Mouse (Mus musculus) kidney, embryonic 15.5 days (tissue): ENCODE measurements around the gene Vav2. TPM values are rescaled to one million over a fixed set of nuclear protein-coding genes. Genes with fewer than 3 reads are reported as not detected.
A peak's percentile ranks its signal among the peaks of the same experiment; 100 is the strongest.

Source experiments
- ATAC-seq: fragments of 200-750 bp; cut with Nextera tagmentation; replicated peaks from 2 replicates; pipeline ENCODE4 v1.8.0; 2017; ENCODE audit warnings: moderate TSS enrichment; ENCODE audit not compliant: low FRiP score
- H3K27ac ChIP-seq: fragments of 300-500 bp; sonication (generic); 2 replicates; pipeline ENCODE4 v1.5.1; 2015; ENCODE audit warnings: mild to moderate bottlenecking, inconsistent platforms
- H3K27me3 ChIP-seq: fragments of 300-500 bp; sonication (generic); 2 replicates; pipeline ENCODE4 v1.6.1; 2015; ENCODE audit warnings: inconsistent platforms
- H3K36me3 ChIP-seq: fragments of 300-500 bp; sonication (generic); 2 replicates; pipeline ENCODE4 v1.6.1; 2015; ENCODE audit warnings: inconsistent platforms
- H3K4me1 ChIP-seq: fragments of 300-500 bp; sonication (generic); 2 replicates; pipeline ENCODE4 v1.6.1; 2015; ENCODE audit warnings: inconsistent platforms
- H3K4me2 ChIP-seq: fragments of 300-500 bp; sonication (generic); 2 replicates; pipeline ENCODE4 v1.6.1; 2015; ENCODE audit warnings: moderate library complexity, mild to moderate bottlenecking, inconsistent platforms
- H3K4me3 ChIP-seq: fragments of 300-500 bp; sonication (generic); replicated peaks from 2 replicates; pipeline ENCODE4 v1.5.1; 2015; ENCODE audit warnings: mild to moderate bottlenecking, inconsistent platforms
- H3K9ac ChIP-seq: fragments of 300-500 bp; sonication (generic); 2 replicates; pipeline ENCODE4 v1.6.1; 2015; ENCODE audit warnings: mild to moderate bottlenecking, inconsistent platforms
- H3K9me3 ChIP-seq: fragments of 300-500 bp; sonication (generic); replicated peaks from 2 replicates; pipeline ENCODE4 v1.6.1; 2016; ENCODE audit warnings: inconsistent platforms
- WGBS: fragments of 180-500 bp; shearing (Covaris S2); methylation state at CpG from one replicate; pipeline ENCODE4 v1.1.7; 2015; ENCODE audit warnings: mixed read lengths; 5-methylcytosine and 5-hydroxymethylcytosine counted together
- polyA plus RNA-seq: library from polyadenylated mRNA; unstranded; fragments of >200 nt; fragmentation: Nextera tagmentation; extraction: Ambion mirVana; gene quantifications from 2 replicates; pipeline ENCODE4 v1.2.1, GENCODE M21; 2015

Gene Vav2
- polyA plus RNA-seq, 1 experiment from 2014 or later, result 8.3 TPM

- ATAC-seq, result no peak
- Histone ChIP-seq H3K27me3 (no peaks in the 10 kb centered on the region), H3K4me2 (no peak overlapping the region), H3K9ac (no peak overlapping the region), H3K4me1 (peaks cover 11% of the 10 kb centered on the region), H3K9me3 (no peaks in the 10 kb centered on the region), H3K4me3 (no peak overlapping the region), H3K27ac (no peak overlapping the region), H3K36me3 (no peaks in the 10 kb centered on the region)
- WGBS, result 51% methylated on average over 12 of the region's 12 CpGs
Observed at GRCm38 (mm10) chr2:27343984-27344453, 82.8 kb downstream of the Vav2 start.

GRCm38 (mm10) chr2:27340682-27341081 is 86.2 kb downstream of the Vav2 start:
- Histone ChIP-seq H3K27ac (no peak overlapping the region), H3K27me3 (no peaks in the 10 kb centered on the region), H3K9ac (no peak overlapping the region), H3K36me3 (no peaks in the 10 kb centered on the region), H3K4me1 (peaks cover 27% of the 10 kb centered on the region), H3K9me3 (no peaks in the 10 kb centered on the region), H3K4me3 (no peak overlapping the region), H3K4me2 (no peak overlapping the region)
- ATAC-seq, result no peak
- WGBS, result 54% methylated on average over 6 of the region's 6 CpGs

GRCm38 (mm10) chr2:27339051-27339450 is 87.8 kb downstream of the Vav2 start:
- H3K4me2 ChIP-seq, result no peak overlapping the region

GRCm38 (mm10) chr2:27337261-27337660 is 89.6 kb downstream of the Vav2 start:
- H3K4me2 ChIP-seq, result no peak overlapping the region
- no peaks in the 10 kb centered on the region for H3K27me3 ChIP-seq
- no peak for ATAC-seq
- H3K9ac ChIP-seq, result no peak overlapping the region
- no peaks in the 10 kb centered on the region for H3K36me3 ChIP-seq
- H3K4me3 ChIP-seq, result no peak overlapping the region
- H3K9me3 ChIP-seq, result no peaks in the 10 kb centered on the region
- WGBS, result 71% methylated on average over 6 of the region's 6 CpGs
- no peak overlapping the region for H3K27ac ChIP-seq
- H3K4me1 ChIP-seq, result peaks cover 25% of the 10 kb centered on the region

More at GRCm38 (mm10) chr2:27339051-27339450, 87.8 kb downstream of the Vav2 start:
- Histone ChIP-seq H3K27ac (no peak overlapping the region), H3K9ac (no peak overlapping the region), H3K36me3 (no peaks in the 10 kb centered on the region), H3K4me3 (no peak overlapping the region), H3K4me1 (peaks cover 25% of the 10 kb centered on the region), H3K9me3 (no peaks in the 10 kb centered on the region), H3K27me3 (no peaks in the 10 kb centered on the region)
- no peak for ATAC-seq
- WGBS, result 47% methylated on average over 8 of the region's 8 CpGs

GRCm38 (mm10) chr2:27336600-27336999 is 90.2 kb downstream of the Vav2 start:
- no peaks in the 10 kb centered on the region for H3K36me3 ChIP-seq
- H3K4me2 ChIP-seq, result no peak overlapping the region

GRCm38 (mm10) chr2:27334816-27335215 is 92.0 kb downstream of the Vav2 start:
- Histone ChIP-seq H3K4me2 (no peak overlapping the region), H3K4me1 (peaks cover 32% of the 10 kb centered on the region), H3K9me3 (no peaks in the 10 kb centered on the region), H3K27ac (no peak overlapping the region), H3K9ac (no peak overlapping the region), H3K36me3 (no peaks in the 10 kb centered on the region), H3K27me3 (no peaks in the 10 kb centered on the region), H3K4me3 (no peak overlapping the region)
- ATAC-seq, result no peak
- 90% methylated on average over 4 of the region's 4 CpGs for WGBS

More at GRCm38 (mm10) chr2:27336600-27336999, 90.2 kb downstream of the Vav2 start:
- no peak overlapping the region for H3K9ac ChIP-seq
- H3K9me3 ChIP-seq, result no peaks in the 10 kb centered on the region
- no peak overlapping the region for H3K4me3 ChIP-seq
- 83% methylated on average over 9 of the region's 9 CpGs for WGBS
- no peak overlapping the region for H3K27ac ChIP-seq
- H3K4me1 ChIP-seq, result peaks cover 26% of the 10 kb centered on the region
- ATAC-seq, result no peak
- no peaks in the 10 kb centered on the region for H3K27me3 ChIP-seq

- Histone ChIP-seq H3K36me3 (no peaks in the 10 kb centered on the region), H3K27ac (no peak overlapping the region), H3K4me1 (peaks cover 40% of the 10 kb centered on the region), H3K9me3 (no peaks in the 10 kb centered on the region), H3K4me2 (no peak overlapping the region), H3K4me3 (no peak overlapping the region), H3K9ac (no peak overlapping the region), H3K27me3 (no peaks in the 10 kb centered on the region)
- ATAC-seq, result no peak
- WGBS, result 77% methylated on average over 5 of the region's 5 CpGs
Observed at GRCm38 (mm10) chr2:27331560-27331959, 95.3 kb downstream of the Vav2 start.

GRCm38 (mm10) chr2:27330446-27330845 is 96.4 kb downstream of the Vav2 start:
- no peaks in the 10 kb centered on the region for H3K9me3 ChIP-seq
- H3K4me1 ChIP-seq, result peaks cover 46% of the 10 kb centered on the region
- H3K4me3 ChIP-seq, result no peak overlapping the region
- no peak overlapping the region for H3K27ac ChIP-seq
- no peak for ATAC-seq
- H3K36me3 ChIP-seq, result no peaks in the 10 kb centered on the region
- 71% methylated on average over 8 of the region's 8 CpGs for WGBS
- no peak overlapping the region for H3K4me2 ChIP-seq
- H3K27me3 ChIP-seq, result no peaks in the 10 kb centered on the region
- no peak overlapping the region for H3K9ac ChIP-seq

- no peaks in the 10 kb centered on the region for H3K9me3 ChIP-seq
- H3K4me1 ChIP-seq, result peaks cover 54% of the 10 kb centered on the region
- no peaks in the 10 kb centered on the region for H3K27me3 ChIP-seq
- no peak overlapping the region for H3K4me3 ChIP-seq
- 87% methylated on average over 10 of the region's 10 CpGs for WGBS
- no peak overlapping the region for H3K27ac ChIP-seq
- H3K36me3 ChIP-seq, result no peaks in the 10 kb centered on the region
- H3K9ac ChIP-seq, result no peak overlapping the region
- H3K4me2 ChIP-seq, result no peak overlapping the region
- no peak for ATAC-seq
Observed at GRCm38 (mm10) chr2:27329386-27330060, 97.3 kb downstream of the Vav2 start.

GRCm38 (mm10) chr2:27328613-27329041 is 98.2 kb downstream of the Vav2 start:
- ATAC-seq, result no peak
- H3K27ac ChIP-seq, result peak overlapping the region; percentile 59; the same call in 1 of the 2 replicates
- no peak overlapping the region for H3K9ac ChIP-seq

GRCm38 (mm10) chr2:27327886-27328285 is 98.9 kb downstream of the Vav2 start:
- Histone ChIP-seq H3K36me3 (no peaks in the 10 kb centered on the region), H3K27ac (peak overlapping the region; percentile 59; the same call in 1 of the 2 replicates), H3K27me3 (no peaks in the 10 kb centered on the region), H3K9me3 (no peaks in the 10 kb centered on the region), H3K4me1 (peaks cover 70% of the 10 kb centered on the region), H3K4me2 (no peak overlapping the region), H3K9ac (no peak overlapping the region), H3K4me3 (no peak overlapping the region)
- 68% methylated on average over 4 of the region's 4 CpGs for WGBS
- ATAC-seq, result no peak

More at GRCm38 (mm10) chr2:27328613-27329041, 98.2 kb downstream of the Vav2 start:
- Histone ChIP-seq H3K27me3 (no peaks in the 10 kb centered on the region), H3K9me3 (no peaks in the 10 kb centered on the region), H3K4me1 (peaks cover 63% of the 10 kb centered on the region), H3K4me3 (no peak overlapping the region), H3K4me2 (no peak overlapping the region), H3K36me3 (no peaks in the 10 kb centered on the region)

GRCm38 (mm10) chr2:27327076-27327475 is 99.8 kb downstream of the Vav2 start:
- 0 out of 2 replicates have a peak overlapping the region, but pooled peaks have one; percentile 37 for H3K27ac ChIP-seq

More at GRCm38 (mm10) chr2:27327076-27327475, 99.8 kb downstream of the Vav2 start:
- Histone ChIP-seq H3K4me1 (peaks cover 78% of the 10 kb centered on the region), H3K9me3 (no peaks in the 10 kb centered on the region), H3K27me3 (no peaks in the 10 kb centered on the region), H3K4me3 (no peak overlapping the region), H3K9ac (no peak overlapping the region), H3K4me2 (no peak overlapping the region), H3K36me3 (no peaks in the 10 kb centered on the region)
- 71% methylated on average over 6 of the region's 6 CpGs for WGBS
- ATAC-seq, result no peak
